25 mouse cellular contexts compared by ENCODE assay signal in the genomic region with DNA sequence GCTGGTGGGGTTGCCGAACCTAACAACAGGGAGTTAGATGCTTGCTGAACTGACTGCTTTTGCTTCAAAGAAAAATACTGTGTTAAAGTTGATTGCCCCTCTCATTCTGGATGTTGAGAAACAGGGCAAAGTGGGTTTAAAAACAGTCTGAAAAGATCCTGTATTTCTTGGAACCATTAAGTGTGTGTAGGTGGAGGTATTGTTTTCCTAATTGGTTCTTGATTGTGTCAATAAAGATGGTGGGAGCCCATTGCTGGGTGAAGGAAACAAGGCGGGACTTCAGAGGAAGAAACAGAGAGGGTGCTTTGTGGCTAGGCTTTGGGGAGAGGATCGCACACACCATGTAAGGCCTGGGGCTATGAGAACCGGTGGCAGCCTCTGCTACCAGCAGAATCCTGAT. TPM values are rescaled to one million over a fixed set of nuclear protein-coding genes. Genes with fewer than 3 reads are reported as not detected.
"Had no signal": no experiment of that assay in that cellular context is flagged by ENCODE, and none has a peak within 500 bp of the region (broad histone marks: within the 10 kb centered on the region; RNA-seq: fewer than 3 reads in every experiment).

No protein-coding gene starts in this region.

- DNase-seq: gastrocnemius, adult 2 months; gastrocnemius, postnatal 10 days; gastrocnemius, postnatal 25 days; heart, adult 18-20 months; heart, postnatal 14 days; heart, postnatal 4 days; kidney, adult 18-20 months; kidney, adult 8-10 months; kidney, postnatal 10 days; kidney, postnatal 25 days; kidney, postnatal 4 days; left cerebral cortex, postnatal 4 days had no signal

- H3K36me3 ChIP-seq: heart, embryonic 13.5 days; heart, embryonic 15.5 days; intestine, embryonic 15.5 days; limb, embryonic 13.5 days; limb, embryonic 15.5 days; liver, embryonic 12.5 days had no signal

- H3K27me3 ChIP-seq: hindbrain, embryonic 12.5 days; intestine, embryonic 15.5 days; limb, embryonic 13.5 days; limb, embryonic 15.5 days had no signal

- H3K27ac ChIP-seq: gastrocnemius, adult 2 months; heart, embryonic 13.5 days; heart, embryonic 15.5 days; hindbrain, embryonic 10.5 days; hindbrain, embryonic 12.5 days; hindbrain, embryonic 14.5 days; intestine, embryonic 15.5 days; layer of hippocampus, adult 2 months; left cerebral cortex, adult 2 months; limb, embryonic 13.5 days; limb, embryonic 15.5 days; liver, embryonic 12.5 days had no signal

- H3K4me1 ChIP-seq: heart, embryonic 13.5 days; liver, embryonic 12.5 days had no signal

- H3K9me3 ChIP-seq: heart, embryonic 13.5 days; heart, embryonic 15.5 days; hindbrain, embryonic 10.5 days; hindbrain, embryonic 12.5 days; intestine, embryonic 15.5 days; limb, embryonic 13.5 days; limb, embryonic 15.5 days; liver, embryonic 12.5 days had no signal

- H3K4me3 ChIP-seq: gastrocnemius, adult 2 months; heart, embryonic 13.5 days; heart, embryonic 15.5 days; hindbrain, embryonic 10.5 days; hindbrain, embryonic 12.5 days; intestine, embryonic 15.5 days; layer of hippocampus, adult 2 months; left cerebral cortex, adult 2 months; limb, embryonic 13.5 days; limb, embryonic 15.5 days; liver, embryonic 12.5 days had no signal

RNA-seq across cellular contexts. Expression of a gene that starts 4.9 kb away (rescaled TPM):
- total RNA-seq: gastrocnemius, adult 2 months; gastrocnemius, postnatal 25 days had no signal

RNA-seq across cellular contexts. Expression of a gene that starts 10.2 kb away (rescaled TPM):
- total RNA-seq: gastrocnemius, adult 2 months; granulocyte monocyte progenitor cell, adult 5-6 weeks; liver, adult 2 months had no signal
- polyA plus RNA-seq: liver, adult 2 months had no signal

RNA-seq across cellular contexts. Expression of a gene that starts 13.2 kb away (rescaled TPM):
- total RNA-seq: liver, adult 2 months had no signal
